Mouse (Mus musculus) stomach, embryonic 14.5 days (tissue): Measurements from ENCODE around the gene Abi3. TPM values are rescaled to one million over a fixed set of nuclear protein-coding genes. Genes with fewer than 3 reads are reported as not detected.

ENCODE experiments used
- ATAC-seq: fragments of 200-750 bp; cut with Nextera tagmentation; 2 replicates; pipeline ENCODE4 v1.8.0; 2017; ENCODE audit warnings: low read depth, moderate TSS enrichment; ENCODE audit not compliant: insufficient number of reproducible peaks, insufficient read depth, low FRiP score
- H3K27ac ChIP-seq: fragments of 300-500 bp; sonication (generic); 2 replicates; pipeline ENCODE4 v1.5.1; 2014; ENCODE audit warnings: mild to moderate bottlenecking, low read length, moderate library complexity, mixed read lengths
- H3K27me3 ChIP-seq: fragments of 300-500 bp; sonication (generic); 2 replicates; pipeline ENCODE4 v1.6.1; 2014; ENCODE audit warnings: low read length, control low read depth, mixed read lengths; ENCODE audit not compliant: control insufficient read depth, insufficient read depth
- H3K36me3 ChIP-seq: fragments of 300-500 bp; sonication (generic); 2 replicates; pipeline ENCODE4 v1.6.1; 2014; ENCODE audit warnings: mild to moderate bottlenecking, control low read depth, low read length, moderate library complexity, mixed read lengths; ENCODE audit not compliant: control insufficient read depth, insufficient read depth
- H3K4me1 ChIP-seq: fragments of 300-500 bp; sonication (generic); 2 replicates; pipeline ENCODE4 v1.6.1; 2014; ENCODE audit warnings: low read length, control low read depth, mixed read lengths; ENCODE audit not compliant: control insufficient read depth, insufficient read depth
- H3K4me2 ChIP-seq: fragments of 300-500 bp; sonication (generic); replicated peaks from 2 replicates; pipeline ENCODE4 v1.6.1; 2014; ENCODE audit warnings: low read depth, low read length, control low read depth
- H3K4me3 ChIP-seq: fragments of 300-500 bp; sonication (generic); 2 replicates; pipeline ENCODE4 v1.5.1; 2014; ENCODE audit warnings: low read depth, low read length, control low read depth
- H3K9ac ChIP-seq: fragments of 300-500 bp; sonication (generic); replicated peaks from 2 replicates; pipeline ENCODE4 v1.6.1; 2014; ENCODE audit warnings: low read depth, mild to moderate bottlenecking, control low read depth, low read length, moderate library complexity, mixed read lengths
- H3K9me3 ChIP-seq: fragments of 300-500 bp; sonication (generic); 2 replicates; pipeline ENCODE4 v1.6.1; 2016; ENCODE audit warnings: low read depth, low read length, control low read depth; ENCODE audit not compliant: control insufficient read depth
- WGBS: fragments of 180-500 bp; shearing (Covaris S2); extraction: QIAGEN DNeasy Blood & Tissue Kit; methylation state at CpG from one replicate; pipeline ENCODE4 v1.1.7; 2014; 5-methylcytosine and 5-hydroxymethylcytosine counted together
- polyA plus RNA-seq: library from polyadenylated mRNA; unstranded; fragments of >200 nt; fragmentation: Nextera tagmentation; extraction: Ambion mirVana; gene quantifications from 2 replicates; pipeline ENCODE4 v1.2.1, GENCODE M21; 2014

The Abi3 gene
- polyA plus RNA-seq, 1 experiment from 2014 or later = 3.7 TPM

- Histone ChIP-seq H3K27ac (no peak overlapping the region), H3K4me3 (no peak overlapping the region), H3K9me3 (no peaks in the 10 kb centered on the region), H3K36me3 (no peaks in the 10 kb centered on the region), H3K4me2 (no peak overlapping the region), H3K9ac (no peak overlapping the region), H3K4me1 (no peaks in the 10 kb centered on the region), H3K27me3 (no peaks in the 10 kb centered on the region)
- 87% methylated on average over 8 of the region's 8 CpGs for WGBS
- ATAC-seq = no peak
These were observed 61.8 kb downstream of the Abi3 start for GRCm38 (mm10) chr11:95780480-95780879.

Other genes with a start within 250 kb of the Abi3 start
- gene Phb, start 175.5 kb downstream of the Abi3 start, polyA plus RNA-seq = 224 and 239 TPM in 2 replicates
- 11.7 and 13.9 TPM in 2 replicates for gene Zfp652, start 129.8 kb downstream of the Abi3 start, polyA plus RNA-seq
- 2.3 and 2.5 TPM in 2 replicates for gene B130006D01Rik, start 118.9 kb downstream of the Abi3 start, polyA plus RNA-seq
- not detected in 2 replicates for gene Phospho1, start 18.0 kb downstream of the Abi3 start, polyA plus RNA-seq
- gene Gngt2, start 5.3 kb downstream of the Abi3 start, polyA plus RNA-seq = 13.7 and 15.1 TPM in 2 replicates
- gene B4galnt2, start 72.4 kb upstream of the Abi3 start, polyA plus RNA-seq = 3.2 and 3.8 TPM in 2 replicates
- 24.9 and 28.5 TPM in 2 replicates for gene Igf2bp1, start 163.5 kb upstream of the Abi3 start, polyA plus RNA-seq
- gene Gip, start 182.1 kb upstream of the Abi3 start, polyA plus RNA-seq = 1.1 TPM in 1 of 2 replicates, not detected in the other
- gene Snf8, start 192.4 kb upstream of the Abi3 start, polyA plus RNA-seq = 34.6 and 35.5 TPM in 2 replicates
- 33.3 and 35.6 TPM in 2 replicates for gene Ube2z, start 222.9 kb upstream of the Abi3 start, polyA plus RNA-seq
- gene Atp5g1, start 233.2 kb upstream of the Abi3 start, polyA plus RNA-seq = 739 and 807 TPM in 2 replicates